Mouse (Mus musculus): Measurements from ENCODE around the gene Atxn7l1.
A peak's percentile ranks its signal among the peaks of the same experiment; 100 is the strongest.

Gene Atxn7l1

GRCm38 (mm10) chr12:33182428-33183137 lies 35.1 kb downstream of the Atxn7l1 start:
- no peak for DNase-seq (ENCODE audit: low spot score in 2 of 2)

GRCm38 (mm10) chr12:33183138-33183627 lies 35.7 kb downstream of the Atxn7l1 start:
- DNase-seq (ENCODE audit: low spot score in 2 of 2) = no peak

GRCm38 (mm10) chr12:33184137-33184536 lies 36.6 kb downstream of the Atxn7l1 start:
- DNase-seq (ENCODE audit: low spot score in 2 of 2) = no peak

- no peak for DNase-seq (ENCODE audit: low spot score in 2 of 2)
Observed at GRCm38 (mm10) chr12:33185046-33185445, 37.6 kb downstream of the Atxn7l1 start.

- DNase-seq (ENCODE audit: low spot score in 2 of 2) = no peak
Observed at GRCm38 (mm10) chr12:33186331-33186730, 38.8 kb downstream of the Atxn7l1 start.

GRCm38 (mm10) chr12:33190133-33190532 lies 42.6 kb downstream of the Atxn7l1 start:
- no peak for DNase-seq (ENCODE audit: low spot score in 2 of 2)

GRCm38 (mm10) chr12:33190633-33191032 lies 43.1 kb downstream of the Atxn7l1 start:
- DNase-seq (ENCODE audit: low spot score in 2 of 2) = no peak

GRCm38 (mm10) chr12:33193408-33193901 lies 46.0 kb downstream of the Atxn7l1 start:
- DNase-seq (ENCODE audit: low spot score in 2 of 2) = no peak

- no peak for DNase-seq (ENCODE audit: low spot score in 2 of 2)
Observed at GRCm38 (mm10) chr12:33195175-33195574, 47.7 kb downstream of the Atxn7l1 start.

GRCm38 (mm10) chr12:33197287-33197686 lies 49.8 kb downstream of the Atxn7l1 start:
- no peak for DNase-seq (ENCODE audit: low spot score in 2 of 2)

- DNase-seq (ENCODE audit: low spot score in 2 of 2) = no peak
Observed at GRCm38 (mm10) chr12:33197746-33198145, 50.3 kb downstream of the Atxn7l1 start.

GRCm38 (mm10) chr12:33201068-33201467 lies 53.6 kb downstream of the Atxn7l1 start:
- no peak for DNase-seq (ENCODE audit: low spot score in 2 of 2)

GRCm38 (mm10) chr12:33201491-33202210 lies 54.2 kb downstream of the Atxn7l1 start:
- DNase-seq (ENCODE audit: low spot score in 2 of 2) = no peak

GRCm38 (mm10) chr12:33205255-33205654 lies 57.8 kb downstream of the Atxn7l1 start:
- DNase-seq (ENCODE audit: low spot score in 2 of 2) = no peak

GRCm38 (mm10) chr12:33206300-33206699 lies 58.8 kb downstream of the Atxn7l1 start:
- DNase-seq (ENCODE audit: low spot score in 2 of 2) = no peak

- no peak for DNase-seq (ENCODE audit: low spot score in 2 of 2)
Observed at GRCm38 (mm10) chr12:33210856-33211255, 63.4 kb downstream of the Atxn7l1 start.

- no peak for DNase-seq (ENCODE audit: low spot score in 2 of 2)
Observed at GRCm38 (mm10) chr12:33218215-33218859, 70.8 kb downstream of the Atxn7l1 start.

- no peak for DNase-seq (ENCODE audit: low spot score in 2 of 2)
Observed at GRCm38 (mm10) chr12:33219436-33219835, 71.9 kb downstream of the Atxn7l1 start.

- no peak for DNase-seq (ENCODE audit: low spot score in 2 of 2)
Observed at GRCm38 (mm10) chr12:33220081-33220480, 72.6 kb downstream of the Atxn7l1 start.

- DNase-seq (ENCODE audit: low spot score in 2 of 2) = peak; percentile 54 to 68
Observed at GRCm38 (mm10) chr12:33220509-33221051, 73.1 kb downstream of the Atxn7l1 start.

- no peak for DNase-seq (ENCODE audit: low spot score in 2 of 2)
Observed at GRCm38 (mm10) chr12:33222187-33222586, 74.7 kb downstream of the Atxn7l1 start.

GRCm38 (mm10) chr12:33225117-33225541 lies 77.6 kb downstream of the Atxn7l1 start:
- DNase-seq (ENCODE audit: low spot score in 2 of 2) = no peak
